Mouse (Mus musculus): ENCODE measurements around the gene Cox14. TPM values are rescaled to one million over a fixed set of nuclear protein-coding genes. Genes with fewer than 3 reads are reported as not detected.
"Not testable (repeated sequence)": the region's sequence is repeated elsewhere in the genome, so short reads cannot be mapped to it uniquely, and the experiment has no call there.

The Cox14 gene
- polyA plus RNA-seq, 1 experiment from 2014 or later: 139 TPM

DNA sequence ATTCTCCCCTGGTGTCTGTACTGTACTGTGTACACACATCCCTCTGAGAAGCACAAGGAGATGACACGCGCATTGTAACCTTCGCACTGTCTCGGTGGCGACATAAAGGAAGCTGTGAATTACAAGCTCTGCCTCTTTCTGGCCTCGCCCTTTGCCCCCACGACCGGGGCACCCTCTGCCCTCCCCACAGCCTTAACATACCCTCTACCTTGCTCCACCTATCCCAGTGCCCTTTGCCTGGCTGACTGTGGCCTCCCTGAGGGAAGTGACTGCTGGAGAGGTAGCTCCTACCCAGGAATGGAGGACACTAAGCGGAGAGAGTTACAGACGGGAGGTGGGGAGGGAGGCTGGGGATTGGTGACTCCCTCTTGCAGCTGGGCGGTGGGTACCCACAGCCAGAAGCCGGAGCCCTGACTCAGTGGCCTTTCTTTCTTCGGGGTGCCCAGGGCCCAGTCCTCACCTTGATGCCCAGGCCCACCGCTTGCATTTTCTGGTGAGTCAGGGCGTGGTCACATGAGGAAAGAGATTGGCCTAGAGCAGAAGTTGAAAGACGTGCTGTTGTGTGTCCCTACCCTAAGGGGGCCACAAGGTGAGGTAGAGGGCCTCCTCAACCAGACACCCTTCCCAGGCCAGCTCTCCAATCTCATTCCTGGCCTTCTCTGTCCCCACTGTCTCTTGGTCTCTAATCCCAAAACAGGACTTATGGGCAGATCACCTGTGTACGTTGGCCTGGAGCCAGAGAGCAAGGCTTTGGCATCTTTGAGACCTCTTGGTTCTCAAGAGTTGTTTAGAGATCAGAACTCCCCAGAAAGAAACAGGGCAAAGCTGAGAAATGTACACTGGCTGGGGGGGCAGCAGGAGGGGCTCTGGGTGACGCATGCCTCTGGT lies 25.0 kb upstream of the Cox14 start:
- Histone ChIP-seq H3K9me3 (no peaks in the 10 kb centered on the region), H3K27ac (no peak overlapping the region), H3K4me2 (replicated peaks) (no peak overlapping the region), H3K36me3 (peaks cover 19% of the 10 kb centered on the region), H3K4me1 (peaks cover 29% of the 10 kb centered on the region), H3K4me3 (no peak overlapping the region), H3K9ac (no peak overlapping the region), H3K27me3 (peaks cover 27% of the 10 kb centered on the region)
- ATAC-seq (ENCODE audit: low FRiP score, low read depth): no peak
- WGBS: 86% methylated on average over 18 of the region's 18 CpGs

DNA sequence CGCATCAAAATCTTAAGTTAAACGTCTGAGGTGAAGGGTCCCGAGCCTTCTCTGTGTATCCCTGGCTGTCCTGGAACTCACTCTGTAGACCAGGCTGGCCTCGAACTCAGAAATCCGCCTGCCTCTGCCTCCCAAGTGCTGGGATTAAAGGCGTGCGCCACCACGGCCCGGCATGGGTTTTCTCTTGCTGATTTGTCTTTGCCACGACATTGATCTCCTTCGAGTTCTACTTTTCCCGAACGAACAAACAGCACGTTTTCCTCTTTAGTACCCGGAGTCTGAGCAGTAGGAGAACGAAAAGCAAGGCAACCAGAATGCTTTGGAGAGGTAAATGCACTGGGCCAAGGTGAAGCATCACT lies 23.8 kb upstream of the Cox14 start:
- Histone ChIP-seq H3K27ac (0 out of 2 replicates have a peak overlapping the region, but pooled peaks have one; percentile 95), H3K9ac (peak overlapping the region; percentile 96), H3K4me2 (replicated peaks) (peak overlapping the region; percentile 82), H3K36me3 (peaks cover 28% of the 10 kb centered on the region), H3K4me1 (peaks cover 29% of the 10 kb centered on the region), H3K4me3 (peak overlapping the region; percentile 81), H3K27me3 (peaks cover 21% of the 10 kb centered on the region)
- WGBS: 47% methylated on average over 16 of the region's 16 CpGs
- not testable (repeated sequence) for H3K9me3 ChIP-seq; ATAC-seq (ENCODE audit: low FRiP score, low read depth)

DNA sequence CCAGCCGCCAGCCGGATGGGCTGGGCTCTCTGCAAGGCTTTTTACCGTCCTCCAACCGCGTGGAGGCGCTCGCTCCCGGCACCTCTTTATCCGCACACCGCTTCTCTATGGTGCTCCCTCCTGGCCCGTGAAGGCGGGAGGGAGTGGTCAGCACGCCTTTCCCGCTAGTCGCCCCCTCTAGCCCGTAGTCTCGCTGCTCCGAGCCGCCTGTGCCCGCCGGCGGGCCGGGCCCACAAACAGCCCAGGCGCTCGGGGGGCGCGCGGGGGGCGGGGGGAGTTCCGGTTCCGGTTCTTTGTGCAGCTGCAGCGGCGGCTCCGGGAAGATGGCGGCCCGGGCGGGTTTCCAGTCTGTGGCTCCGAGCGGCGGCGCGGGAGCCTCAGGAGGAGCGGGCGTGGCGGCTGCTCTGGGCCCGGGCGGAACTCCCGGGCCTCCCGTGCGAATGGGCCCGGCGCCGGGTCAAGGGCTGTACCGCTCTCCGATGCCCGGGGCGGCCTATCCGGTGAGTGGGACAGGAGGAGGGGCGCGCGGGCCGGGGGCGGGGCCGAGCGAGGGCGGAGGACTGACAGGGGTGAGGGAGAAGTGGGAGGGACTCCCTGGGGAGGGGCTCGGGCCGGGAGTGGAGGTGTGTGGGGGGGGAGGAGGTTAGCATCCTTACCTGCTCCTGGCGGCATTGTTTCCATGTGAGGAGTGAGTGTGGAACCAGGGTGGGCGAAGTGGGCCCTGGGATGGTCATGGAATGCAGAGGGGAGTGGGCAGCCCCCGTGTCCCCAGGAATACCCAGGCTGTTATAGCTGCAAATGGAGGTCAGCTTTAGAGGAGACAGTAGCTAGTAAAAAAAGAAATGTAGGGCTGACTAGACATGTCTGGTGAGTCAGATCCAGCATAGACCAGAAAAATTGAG lies 23.2 kb upstream of the Cox14 start, which contains the start of gene Smarcd1:
TSS of gene Smarcd1 (plus strand) at position 131 of the 902 bp plus-strand sequence.
- H3K4me1 ChIP-seq: peaks cover 29% of the 10 kb centered on the region
- peaks cover 34% of the 10 kb centered on the region for H3K36me3 ChIP-seq
- H3K9ac ChIP-seq: peak within 1 kb of the TSS; percentile 96
- peaks cover 14% of the 10 kb centered on the region for H3K27me3 ChIP-seq
- peak within 1 kb of the TSS; percentile 81 for H3K4me3 ChIP-seq
- H3K27ac ChIP-seq: peak within 1 kb of the TSS; percentile 95
- peak within 1 kb of the TSS; percentile 82 for H3K4me2 ChIP-seq (replicated peaks)
- under 1% methylated on average over 70 of the region's 71 CpGs for WGBS
- no peaks in the 10 kb centered on the region for H3K9me3 ChIP-seq
- ATAC-seq (ENCODE audit: low FRiP score, low read depth): peak; percentile 95

DNA sequence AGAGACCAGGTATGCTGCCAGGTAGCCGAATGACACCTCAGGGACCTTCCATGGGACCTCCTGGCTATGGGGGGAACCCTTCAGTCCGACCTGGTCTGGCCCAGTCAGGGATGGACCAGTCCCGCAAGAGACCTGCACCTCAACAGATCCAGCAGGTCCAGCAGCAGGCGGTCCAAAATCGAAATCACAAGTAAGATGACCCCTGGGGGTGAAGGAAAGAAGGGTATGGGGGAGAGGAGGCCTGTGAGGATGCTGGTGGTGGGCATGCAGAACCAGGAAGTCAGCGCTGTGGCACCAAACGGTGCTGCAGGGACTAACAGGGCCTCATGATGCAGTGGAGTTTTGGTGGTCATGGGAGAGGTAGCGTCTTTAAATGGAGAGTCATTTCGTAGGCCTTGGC lies 22.3 kb upstream of the Cox14 start:
- no peaks in the 10 kb centered on the region for H3K9me3 ChIP-seq
- H3K4me3 ChIP-seq: peak overlapping the region; percentile 81
- WGBS: 66% methylated on average over 9 of the region's 9 CpGs
- peaks cover 29% of the 10 kb centered on the region for H3K4me1 ChIP-seq
- peak overlapping the region; percentile 95; the same call in 1 of the 2 replicates for H3K27ac ChIP-seq
- ATAC-seq (ENCODE audit: low FRiP score, low read depth): no peak
- peak overlapping the region; percentile 82 for H3K4me2 ChIP-seq (replicated peaks)
- peaks cover 43% of the 10 kb centered on the region for H3K36me3 ChIP-seq
- peak overlapping the region; percentile 96 for H3K9ac ChIP-seq
- peaks cover 7% of the 10 kb centered on the region for H3K27me3 ChIP-seq

DNA sequence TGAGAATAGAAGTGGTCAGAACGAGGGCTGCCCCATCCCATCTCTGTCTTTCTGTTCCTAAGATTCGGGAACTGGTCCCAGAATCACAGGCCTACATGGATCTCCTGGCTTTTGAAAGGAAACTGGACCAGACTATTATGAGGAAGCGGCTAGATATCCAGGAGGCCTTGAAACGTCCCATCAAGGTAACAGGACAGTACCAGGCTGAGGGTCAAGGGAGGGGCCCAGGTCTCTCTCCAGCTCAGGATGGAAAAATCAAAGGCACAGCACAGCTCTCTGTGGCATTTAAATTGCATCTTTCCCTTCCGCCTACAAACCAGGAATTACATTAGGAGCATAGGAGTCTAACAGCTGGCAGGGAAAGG lies 21.8 kb upstream of the Cox14 start:
- Histone ChIP-seq H3K27ac (0 out of 2 replicates have a peak overlapping the region, but pooled peaks have one; percentile 44), H3K4me2 (replicated peaks) (peak overlapping the region; percentile 82), H3K9ac (peak overlapping the region; percentile 96; the same call in 1 of the 2 replicates), H3K9me3 (no peaks in the 10 kb centered on the region), H3K36me3 (peaks cover 48% of the 10 kb centered on the region), H3K27me3 (peaks cover 1% of the 10 kb centered on the region), H3K4me1 (peaks cover 29% of the 10 kb centered on the region), H3K4me3 (peak overlapping the region; percentile 81)
- WGBS: 76% methylated on average over 5 of the region's 5 CpGs
- ATAC-seq (ENCODE audit: low FRiP score, low read depth): no peak

DNA sequence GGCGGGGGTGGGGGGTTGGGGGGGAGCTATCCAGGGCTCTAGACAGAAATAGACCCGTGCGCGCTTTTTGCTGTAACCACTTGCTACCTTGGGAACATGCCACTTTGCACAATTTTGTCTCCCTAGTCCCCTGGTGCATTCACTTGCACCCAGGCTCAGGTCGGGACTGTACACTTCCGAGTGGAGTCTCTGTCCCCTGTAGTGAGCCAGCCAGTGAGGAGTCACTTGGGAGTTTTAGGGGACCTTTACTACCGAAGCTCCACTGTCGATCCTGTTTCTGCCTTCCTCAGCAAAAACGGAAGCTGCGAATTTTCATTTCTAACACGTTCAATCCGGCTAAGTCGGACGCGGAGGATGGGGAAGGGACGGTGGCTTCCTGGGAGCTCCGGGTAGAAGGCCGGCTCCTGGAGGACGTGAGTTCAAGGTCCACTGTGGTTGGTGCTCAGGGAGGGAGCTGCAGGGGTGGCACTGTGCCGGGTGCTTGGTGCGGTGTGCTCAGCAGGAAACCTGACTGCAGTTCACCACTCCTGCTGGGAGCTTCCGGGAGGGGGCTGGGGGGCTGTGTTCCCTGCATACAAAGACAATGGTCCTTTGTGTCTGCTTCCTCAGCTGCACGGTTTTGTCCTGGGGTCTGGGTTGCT lies 21.3 kb upstream of the Cox14 start:
- WGBS: 56% methylated on average over 23 of the region's 23 CpGs
- no peak for ATAC-seq (ENCODE audit: low FRiP score, low read depth)
- Histone ChIP-seq H3K27ac (0 out of 2 replicates have a peak overlapping the region, but pooled peaks have one; percentile 44), H3K4me3 (peak overlapping the region; percentile 14; the same call in 1 of the 2 replicates), H3K36me3 (peaks cover 53% of the 10 kb centered on the region), H3K9ac (peak overlapping the region; percentile 43), H3K4me2 (replicated peaks) (peak overlapping the region; percentile 82), H3K9me3 (no peaks in the 10 kb centered on the region), H3K4me1 (peaks cover 29% of the 10 kb centered on the region), H3K27me3 (no peaks in the 10 kb centered on the region; the same call in none of the 2 replicates)

DNA sequence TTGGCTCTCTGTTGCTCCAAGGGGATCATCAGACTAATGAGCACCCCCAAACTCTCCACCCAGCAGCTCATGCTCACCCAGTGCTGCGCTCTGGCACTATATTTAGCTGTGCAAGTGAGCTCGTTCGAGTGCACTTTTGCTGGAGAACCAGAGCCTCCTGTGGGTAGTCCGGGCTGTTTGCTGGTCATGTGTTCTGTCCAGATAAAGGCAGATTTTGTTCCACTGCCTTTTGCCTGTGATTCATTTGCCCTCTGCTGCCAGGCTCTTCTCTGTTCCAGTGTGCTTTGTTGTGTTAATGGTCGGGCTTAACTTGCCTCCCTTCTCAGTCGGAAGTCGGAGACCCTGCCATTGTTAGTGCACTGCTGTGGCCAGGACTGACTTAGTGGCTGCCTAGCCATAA lies 20.5 kb upstream of the Cox14 start:
- Histone ChIP-seq H3K9me3 (no peaks in the 10 kb centered on the region), H3K27ac (no peak overlapping the region), H3K4me2 (replicated peaks) (peak overlapping the region; percentile 82; the same call in 1 of the 2 replicates), H3K27me3 (no peaks in the 10 kb centered on the region), H3K4me3 (no peak overlapping the region), H3K4me1 (peaks cover 29% of the 10 kb centered on the region), H3K9ac (peak overlapping the region; percentile 43; the same call in 1 of the 2 replicates), H3K36me3 (peaks cover 61% of the 10 kb centered on the region)
- no peak for ATAC-seq (ENCODE audit: low FRiP score, low read depth)
- WGBS: 84% methylated on average over 7 of the region's 7 CpGs

DNA sequence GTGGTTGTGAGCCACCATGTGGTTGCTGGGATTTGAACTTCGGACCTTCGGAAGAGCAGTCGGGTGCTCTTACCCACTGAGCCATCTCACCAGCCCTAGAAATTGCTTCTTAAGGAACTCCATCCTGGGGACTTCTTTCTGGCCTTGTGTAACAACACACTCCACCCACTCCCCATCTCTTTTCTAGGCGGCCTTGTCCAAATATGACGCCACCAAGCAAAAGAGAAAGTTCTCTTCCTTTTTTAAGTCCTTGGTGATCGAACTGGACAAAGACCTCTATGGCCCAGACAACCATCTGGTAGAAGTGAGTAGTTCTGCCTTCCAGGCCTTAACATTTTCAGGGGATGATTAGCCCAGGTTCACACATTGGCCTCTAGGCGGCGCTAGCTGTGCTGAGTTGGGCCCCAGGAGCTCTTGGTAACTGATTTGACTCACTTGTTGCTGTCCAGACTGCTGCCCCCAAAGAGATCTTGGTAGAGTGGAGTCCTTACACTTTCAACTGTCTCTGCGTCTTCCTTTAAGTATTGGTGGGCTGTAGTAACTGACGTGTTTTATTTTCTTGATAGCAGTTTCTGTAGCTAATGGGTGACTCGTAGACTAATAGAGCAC lies 19.9 kb upstream of the Cox14 start, which contains the start of gene Gm17349:
TSS of gene Gm17349 (minus strand) at position 51 of the 609 bp plus-strand sequence.
- peaks cover 29% of the 10 kb centered on the region for H3K4me1 ChIP-seq
- no peaks in the 10 kb centered on the region for H3K9me3 ChIP-seq
- WGBS: 68% methylated on average over 11 of the region's 11 CpGs
- peak within 1 kb of the TSS; percentile 82 for H3K4me2 ChIP-seq (replicated peaks)
- peak within 1 kb of the TSS; percentile 43 for H3K9ac ChIP-seq
- no peak within 1 kb of the TSS for H3K27ac ChIP-seq
- peaks cover 67% of the 10 kb centered on the region for H3K36me3 ChIP-seq
- no peaks in the 10 kb centered on the region for H3K27me3 ChIP-seq
- ATAC-seq (ENCODE audit: low FRiP score, low read depth): no peak
- H3K4me3 ChIP-seq: peak within 1 kb of the TSS; percentile 14; the same call in 1 of the 2 replicates

DNA sequence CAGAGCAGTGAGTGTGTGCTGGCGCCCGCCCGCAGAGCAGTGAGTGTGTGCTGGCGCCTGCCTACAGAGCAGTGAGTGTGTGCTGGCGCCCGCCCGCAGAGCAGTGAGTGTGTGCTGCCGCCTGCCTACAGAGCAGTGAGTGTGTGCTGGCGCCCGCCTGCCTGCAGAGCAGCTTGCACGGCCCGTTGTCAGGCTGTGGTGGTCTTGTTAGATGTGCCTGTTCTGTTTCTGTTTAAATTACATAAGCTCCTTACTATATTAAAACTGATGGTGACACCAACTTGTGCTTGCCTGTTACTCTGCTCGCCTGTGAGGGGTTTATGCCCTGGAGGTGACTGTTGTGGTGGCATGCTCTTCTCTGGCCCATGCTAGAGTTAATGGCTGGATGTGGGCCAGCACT lies 17.2 kb upstream of the Cox14 start:
- WGBS: 92% methylated on average over 13 of the region's 13 CpGs
- Histone ChIP-seq H3K4me3 (no peak overlapping the region), H3K36me3 (peaks cover 93% of the 10 kb centered on the region), H3K9ac (no peak overlapping the region), H3K9me3 (no peaks in the 10 kb centered on the region), H3K27me3 (no peaks in the 10 kb centered on the region), H3K4me2 (replicated peaks) (no peak overlapping the region), H3K27ac (no peak overlapping the region), H3K4me1 (peaks cover 18% of the 10 kb centered on the region)
- no peak for ATAC-seq (ENCODE audit: low FRiP score, low read depth)

DNA sequence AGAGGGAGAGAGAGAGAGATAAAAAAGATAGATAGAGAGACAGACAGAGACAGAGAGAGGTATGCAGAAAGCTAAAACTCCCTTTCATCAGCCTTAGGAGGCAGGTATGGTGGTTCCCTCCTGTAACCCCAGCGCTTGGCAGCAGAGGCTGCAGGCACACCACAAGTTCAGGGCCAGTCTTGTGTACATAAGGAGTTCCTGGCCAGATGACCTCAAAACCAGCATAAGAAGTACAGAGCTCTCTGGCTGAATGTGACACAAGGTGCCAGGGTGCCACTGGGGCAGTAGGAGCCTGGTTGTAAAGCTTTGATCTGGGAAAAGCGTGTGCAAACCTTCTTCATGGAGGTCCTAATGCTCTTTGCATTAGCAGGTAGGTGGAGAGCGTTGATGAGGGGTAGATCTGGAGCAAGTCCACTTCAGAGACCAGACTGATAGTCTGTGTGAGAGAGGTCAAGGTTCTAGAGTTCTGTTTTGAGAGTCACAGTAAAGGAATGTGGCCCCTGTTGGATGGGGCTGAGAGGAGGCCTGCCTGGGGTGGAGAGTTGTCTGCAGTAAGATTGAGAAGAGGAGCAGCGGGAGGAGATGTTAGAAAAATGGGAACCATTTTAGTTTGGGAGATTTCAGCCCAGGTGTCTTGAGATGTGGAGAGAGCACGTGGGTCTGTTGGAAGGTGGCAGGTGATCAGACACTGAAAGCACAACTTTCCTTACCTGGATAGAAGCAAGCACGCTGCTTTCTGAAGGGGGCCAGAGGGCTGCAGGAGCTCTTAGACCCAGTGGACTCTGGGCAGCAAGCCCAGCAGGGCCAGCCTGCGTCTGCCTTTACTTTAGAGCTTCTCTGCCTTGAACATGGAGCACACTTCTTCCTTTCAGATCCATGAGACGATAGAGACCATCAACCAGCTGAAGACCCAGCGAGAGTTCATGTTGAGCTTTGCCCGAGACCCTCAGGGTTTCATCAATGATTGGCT lies 14.9 kb upstream of the Cox14 start:
- H3K27ac ChIP-seq: no peak overlapping the region
- H3K4me3 ChIP-seq: no peak overlapping the region
- no peak for ATAC-seq (ENCODE audit: low FRiP score, low read depth)
- H3K4me2 ChIP-seq (replicated peaks): no peak overlapping the region
- no peak overlapping the region for H3K9ac ChIP-seq
- H3K27me3 ChIP-seq: no peaks in the 10 kb centered on the region
- 0 out of 2 replicates have a peak, but pooled peaks cover 2% of the 10 kb centered on the region for H3K4me1 ChIP-seq
- WGBS: 89% methylated on average over 10 of the region's 10 CpGs
- peaks cover 94% of the 10 kb centered on the region for H3K36me3 ChIP-seq
- H3K9me3 ChIP-seq: no peaks in the 10 kb centered on the region

Data from limb, embryonic 13.5 days (tissue).